Mouse (Mus musculus) cortical plate, adult 2 months (tissue): Measurements from ENCODE around the gene Plg.

Experiments
- CTCF ChIP-seq: fragments of 200-500 bp; IDR thresholded peaks from 2 replicates; pipeline ENCODE4 v1.5.1; 2011; ENCODE audit warnings: mild to moderate bottlenecking, control low read depth, low read length; ENCODE audit not compliant: insufficient read depth; ENCODE audit errors: extremely low read depth
- POLR2A ChIP-seq: fragments of 200-500 bp; IDR thresholded peaks from 2 replicates; pipeline ENCODE4 v1.6.1; 2011; ENCODE audit warnings: mild to moderate bottlenecking, low read length, control low read depth; ENCODE audit not compliant: insufficient read depth; ENCODE audit errors: extremely low read depth

DNA sequence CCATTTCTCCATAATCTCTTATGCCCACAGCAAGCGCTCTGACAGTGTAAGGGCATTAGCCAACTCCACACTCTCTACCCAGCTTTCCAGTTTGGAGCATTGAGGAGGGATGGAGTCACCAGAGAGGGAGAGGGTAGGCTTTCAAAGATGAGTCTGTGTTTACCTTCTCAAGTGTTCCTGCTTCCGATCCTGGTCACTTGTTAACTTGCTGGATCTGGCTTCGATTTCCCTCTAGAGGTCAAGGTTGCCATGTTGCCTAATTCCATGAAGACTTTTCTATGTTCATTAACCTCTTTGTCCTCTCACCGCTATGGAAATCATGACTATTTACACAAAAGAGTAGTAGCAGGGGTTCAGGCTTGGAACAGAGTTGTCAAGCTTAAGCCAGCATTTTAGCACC is 1.9 kb downstream of the Plg start:
- TF ChIP-seq POLR2A (no peak), CTCF (no peak)
